Mouse (Mus musculus) cerebellum, postnatal 25 days (tissue): Measurements from ENCODE around the gene Tjp2.
"Not testable (repeated sequence)": the region's sequence is repeated elsewhere in the genome, so short reads cannot be mapped to it uniquely, and the experiment has no call there.

Source experiments
- DNase-seq, 2 experiments: peaks; one replicate each; pipeline ENCODE4 v3.0.0; 2021; ENCODE audit warnings: mixed read lengths in 2 of 2

Tjp2 gene

GRCm38 (mm10) chr19:24122647-24123046 lies 102.2 kb downstream of the Tjp2 start:
- DNase-seq, result no peak

- no peak for DNase-seq
Observed at GRCm38 (mm10) chr19:24120811-24121210, 104.0 kb downstream of the Tjp2 start.

GRCm38 (mm10) chr19:24118775-24119174 lies 106.1 kb downstream of the Tjp2 start:
- DNase-seq, result no peak

GRCm38 (mm10) chr19:24111581-24111980 lies 113.2 kb downstream of the Tjp2 start:
- no peak for DNase-seq

GRCm38 (mm10) chr19:24107707-24108106 lies 117.1 kb downstream of the Tjp2 start:
- DNase-seq, result no peak

- DNase-seq, result no peak
Observed at GRCm38 (mm10) chr19:24103802-24104201, 121.0 kb downstream of the Tjp2 start.

GRCm38 (mm10) chr19:24102562-24103126 lies 122.2 kb downstream of the Tjp2 start:
- no peak for DNase-seq

GRCm38 (mm10) chr19:24101183-24101582 lies 123.6 kb downstream of the Tjp2 start:
- DNase-seq, result no peak

GRCm38 (mm10) chr19:24098691-24099090 lies 126.1 kb downstream of the Tjp2 start:
- no peak for DNase-seq

- DNase-seq, result no peak
Observed at GRCm38 (mm10) chr19:24097666-24098455, 127.0 kb downstream of the Tjp2 start.

- not testable (repeated sequence) for DNase-seq
Observed at GRCm38 (mm10) chr19:24092060-24092459, 132.8 kb downstream of the Tjp2 start.

- no peak for DNase-seq
Observed at GRCm38 (mm10) chr19:24090366-24090765, 134.5 kb downstream of the Tjp2 start.

- DNase-seq, result peak in 1 of 2 experiments; percentile 18
Observed at GRCm38 (mm10) chr19:24085306-24085705, 139.5 kb downstream of the Tjp2 start.

GRCm38 (mm10) chr19:24080417-24081080 lies 144.3 kb downstream of the Tjp2 start:
- DNase-seq, result no peak

GRCm38 (mm10) chr19:24077658-24078057 lies 147.2 kb downstream of the Tjp2 start:
- DNase-seq, result no peak

GRCm38 (mm10) chr19:24076536-24076935 lies 148.3 kb downstream of the Tjp2 start:
- no peak for DNase-seq

- no peak for DNase-seq
Observed at GRCm38 (mm10) chr19:24075927-24076326, 148.9 kb downstream of the Tjp2 start.

- DNase-seq, result no peak
Observed at GRCm38 (mm10) chr19:24073155-24073554, 151.7 kb downstream of the Tjp2 start.

- DNase-seq, result no peak
Observed at GRCm38 (mm10) chr19:24064348-24064895, 160.4 kb downstream of the Tjp2 start.

GRCm38 (mm10) chr19:24063585-24063984 lies 161.2 kb downstream of the Tjp2 start:
- no peak for DNase-seq

- no peak for DNase-seq
Observed at GRCm38 (mm10) chr19:24058851-24059250, 166.0 kb downstream of the Tjp2 start.

- DNase-seq, result no peak
Observed at GRCm38 (mm10) chr19:24058021-24058420, 166.8 kb downstream of the Tjp2 start.

- no peak for DNase-seq
Observed at GRCm38 (mm10) chr19:24056880-24057279, 167.9 kb downstream of the Tjp2 start.

GRCm38 (mm10) chr19:24054904-24055303 lies 169.9 kb downstream of the Tjp2 start:
- peak in 1 of 2 experiments; percentile 20 for DNase-seq
